Mouse (Mus musculus) ES-E14 (cell line): ENCODE data around the gene Cyp4b1. TPM values are rescaled to one million over a fixed set of nuclear protein-coding genes. Genes with fewer than 3 reads are reported as not detected.
A peak's percentile ranks its signal among the peaks of the same experiment; 100 is the strongest.
"Not testable (repeated sequence)": the region's sequence is repeated elsewhere in the genome, so short reads cannot be mapped to it uniquely, and the experiment has no call there.

Experiments used
- DNase-seq: peaks from one replicate; pipeline ENCODE4 v3.0.0-alpha.2; 2013; ENCODE audit warnings: low read depth, low spot score
- H3K27ac ChIP-seq: 2 replicates; pipeline ENCODE4 v1.5.1; 2012; ENCODE audit warnings: low read depth, mild to moderate bottlenecking, low read length, moderate library complexity, mixed read lengths; ENCODE audit not compliant: poor library complexity, insufficient read depth, severe bottlenecking
- H3K36me3 ChIP-seq: 2 replicates; pipeline ENCODE4 v1.6.1; 2012; ENCODE audit warnings: mild to moderate bottlenecking, low read length, moderate library complexity, mixed read lengths; ENCODE audit not compliant: control insufficient read depth, poor library complexity, insufficient read depth, severe bottlenecking
- H3K4me1 ChIP-seq, 2 experiments: fragments of 150-350 bp in 1 of 2; sonication (generic) in 1 of 2; 2 replicates each; pipeline ENCODE4 v1.6.1; 2012; ENCODE audit warnings: low read length in 2 of 2, mild to moderate bottlenecking in 1 of 2, mixed read lengths in 1 of 2; ENCODE audit not compliant: control insufficient read depth in 2 of 2, insufficient read depth in 2 of 2, poor library complexity in 1 of 2
- H3K4me3 ChIP-seq, 2 experiments: fragments of 150-350 bp in 1 of 2; sonication (generic) in 1 of 2; 2 replicates each; pipeline ENCODE4 v1.5.1; 2012; ENCODE audit warnings: low read length in 2 of 2, low read depth in 1 of 2, mild to moderate bottlenecking in 1 of 2, mixed read lengths in 1 of 2; ENCODE audit not compliant: insufficient read depth in 1 of 2, poor library complexity in 1 of 2, severe bottlenecking in 1 of 2
- H3K9ac ChIP-seq: 2 replicates; pipeline ENCODE4 v1.6.1; 2012; ENCODE audit warnings: low read depth, mild to moderate bottlenecking, low read length, mixed read lengths; ENCODE audit not compliant: poor library complexity, insufficient read depth, severe bottlenecking
- H3K9me3 ChIP-seq: fragments of 150-350 bp; sonication (generic); 2 replicates; pipeline ENCODE4 v1.6.1; 2012; ENCODE audit warnings: low read depth, mild to moderate bottlenecking, low read length; ENCODE audit not compliant: control insufficient read depth, insufficient read depth
- CHD2 ChIP-seq: IDR thresholded peaks from 2 replicates; pipeline ENCODE4 v1.6.1; 2014; ENCODE audit warnings: mild to moderate bottlenecking, low read depth, low read length, inconsistent platforms
- HCFC1 ChIP-seq: IDR thresholded peaks from 2 replicates; pipeline ENCODE4 v1.6.1; 2012; ENCODE audit warnings: low read length, inconsistent platforms, borderline replicate concordance; ENCODE audit not compliant: insufficient read depth
- MAFK ChIP-seq: IDR thresholded peaks from 2 replicates; pipeline ENCODE4 v1.6.1; 2014; ENCODE audit warnings: mild to moderate bottlenecking, low read depth, low read length, inconsistent platforms; ENCODE audit not compliant: insufficient read depth
- ZC3H11A ChIP-seq: IDR thresholded peaks from 2 replicates; pipeline ENCODE4 v1.6.1; 2012; ENCODE audit warnings: low read depth, mild to moderate bottlenecking, inconsistent platforms, low read length, borderline replicate concordance
- ZNF384 ChIP-seq: IDR thresholded peaks from 2 replicates; pipeline ENCODE4 v1.6.1; 2012; ENCODE audit warnings: low read depth, low read length, inconsistent platforms
- in situ Hi-C, 2 experiments: fragments of 600-800 bp; cut with MboI; formaldehyde crosslinking; loops; one replicate each; pipeline ENCODE4 v1.15.1; 2025; ENCODE audit warnings: low sequenced_read_pairs in 2 of 2, inconsistent platforms in 1 of 2; ENCODE audit not compliant: unreplicated experiment in 2 of 2
- total RNA-seq: library from RNA; depleted of rRNA; stranded (reverse); fragments of 300-350 nt; gene quantifications from 2 replicates; pipeline ENCODE4 v1.2.3, GENCODE M21; 2012

The Cyp4b1 gene
- total RNA-seq, 1 experiment, result not detected

DNA sequence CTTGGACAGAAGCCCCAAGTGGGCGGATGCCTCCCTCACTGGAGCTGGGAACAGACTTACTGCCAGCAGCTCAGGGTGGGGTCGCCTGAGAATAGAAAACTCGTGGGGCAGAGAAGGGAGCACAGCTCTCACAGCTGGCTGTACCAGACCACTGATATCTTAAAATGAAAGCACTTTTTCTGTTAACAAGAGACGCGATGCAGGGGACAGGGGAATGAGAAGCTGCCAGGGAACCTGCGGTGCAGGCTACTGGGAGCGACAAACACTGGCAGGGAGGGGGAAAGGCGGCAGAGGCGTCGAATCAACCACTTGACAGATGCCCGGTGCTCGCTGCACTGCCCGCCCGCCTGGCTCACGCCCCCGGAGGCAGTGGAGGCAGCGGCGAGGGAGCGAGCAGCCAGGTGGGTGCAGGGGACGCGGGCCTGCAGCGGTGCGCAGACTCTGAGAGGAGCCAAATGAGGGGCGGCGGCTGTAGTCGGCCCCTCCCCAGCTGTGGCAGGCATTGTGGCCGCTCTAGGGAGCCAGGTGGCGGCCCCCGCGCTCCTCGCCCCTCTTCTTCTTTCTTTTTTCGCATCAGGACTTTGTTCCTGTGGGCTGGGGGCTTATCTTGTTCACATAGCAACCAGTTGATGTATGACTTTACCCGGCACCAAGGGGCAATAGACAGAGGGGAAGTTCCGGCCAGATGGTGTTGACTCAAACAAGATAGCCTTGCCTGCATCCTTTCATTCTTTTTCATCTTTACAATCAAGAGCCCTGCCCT lies 9.8 kb upstream of the Cyp4b1 start:
- DNase-seq, result peak; percentile 2
- TF ChIP-seq MAFK (no peak), CHD2 (no peak), ZC3H11A (no peak), HCFC1 (no peak), ZNF384 (no peak)

GRCm38 (mm10) chr4:115656535-115656922 lies 9.0 kb upstream of the Cyp4b1 start:
- H3K27ac ChIP-seq, H3K36me3 ChIP-seq, in situ Hi-C loops, H3K4me3 ChIP-seq, H3K9me3 ChIP-seq, DNase-seq, H3K4me1 ChIP-seq, H3K9ac ChIP-seq: not testable (repeated sequence)

More for the DNA sequence above, 9.8 kb upstream of the Cyp4b1 start:
- Histone ChIP-seq H3K4me3 (peak overlapping the region; percentile 24 to 57; a peak in 3 of 4 replicates), H3K27ac (no peak overlapping the region), H3K9ac (peak overlapping the region; percentile 31; the same call in 1 of the 2 replicates), H3K9me3 (no peaks in the 10 kb centered on the region), H3K4me1 (no peaks in the 10 kb centered on the region), H3K36me3 (no peaks in the 10 kb centered on the region)
- in situ Hi-C loops, result no loop called here

- H3K27ac ChIP-seq, H3K4me1 ChIP-seq, DNase-seq, H3K4me3 ChIP-seq, H3K36me3 ChIP-seq, H3K9ac ChIP-seq, in situ Hi-C loops, H3K9me3 ChIP-seq: not testable (repeated sequence)
Measured at GRCm38 (mm10) chr4:115655841-115656534, 8.5 kb upstream of the Cyp4b1 start.

- H3K4me1 ChIP-seq, result no peaks in the 10 kb centered on the region
- H3K27ac ChIP-seq, result no peak overlapping the region
- no peak overlapping the region for H3K4me3 ChIP-seq
- H3K9me3 ChIP-seq, result no peaks in the 10 kb centered on the region
- no peak overlapping the region for H3K9ac ChIP-seq
- no peak for DNase-seq
- TF ChIP-seq ZNF384 (no peak), MAFK (no peak), ZC3H11A (no peak), CHD2 (no peak), HCFC1 (no peak)
- in situ Hi-C loops, result no loop called here
- H3K36me3 ChIP-seq, result no peaks in the 10 kb centered on the region
Measured at GRCm38 (mm10) chr4:115650866-115651265, 3.3 kb upstream of the Cyp4b1 start.

- H3K4me1 ChIP-seq, result no peaks in the 10 kb centered on the region
- TF ChIP-seq ZC3H11A (no peak), ZNF384 (no peak), CHD2 (no peak), HCFC1 (no peak), MAFK (no peak)
- no peaks in the 10 kb centered on the region for H3K36me3 ChIP-seq
- H3K27ac ChIP-seq, result no peak overlapping the region
- no peak overlapping the region for H3K9ac ChIP-seq
- no peaks in the 10 kb centered on the region for H3K9me3 ChIP-seq
- H3K4me3 ChIP-seq, result no peak overlapping the region
- DNase-seq, result no peak
- in situ Hi-C loops, result no loop called here
Measured at GRCm38 (mm10) chr4:115649344-115649743, 1.8 kb upstream of the Cyp4b1 start.
